Mouse (Mus musculus) monocyte, adult 2 months (primary cell): Measurements from ENCODE around the gene Fat2.

Experiments
- DNase-seq, 2 experiments: peaks; one replicate each; pipeline ENCODE4 v3.0.0; 2022; ENCODE audit warnings: low spot score in 2 of 2, low read depth in 1 of 2

Gene Fat2

GRCm38 (mm10) chr11:55336101-55336891 is at the start of gene Fat2:
Fat2 (minus strand) TSS chr11:55336564.
- DNase-seq, result no peak

GRCm38 (mm10) chr11:55383463-55384045 is 47.2 kb upstream of the Fat2 start:
- DNase-seq, result no peak

DNA sequence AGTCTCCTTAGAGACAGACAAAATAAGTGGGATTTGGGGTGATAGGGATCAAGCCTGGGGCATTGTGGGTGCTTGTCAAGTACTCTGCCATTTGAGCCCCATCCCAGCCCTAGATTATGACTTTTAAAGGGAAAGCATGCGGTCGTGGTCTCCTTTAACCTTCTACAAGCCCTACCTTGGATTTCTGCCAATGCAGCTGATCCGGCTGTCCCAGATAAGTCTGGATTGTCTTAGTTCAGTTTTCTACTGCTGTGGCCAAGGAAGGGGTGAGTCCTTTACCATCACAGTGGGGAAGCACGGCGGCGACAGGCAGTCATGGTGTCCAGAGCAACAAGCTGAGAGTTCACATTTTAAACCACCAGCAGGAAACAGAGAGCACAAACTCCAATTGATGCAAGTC is 44.5 kb upstream of the Fat2 start:
- no peak for DNase-seq

DNA sequence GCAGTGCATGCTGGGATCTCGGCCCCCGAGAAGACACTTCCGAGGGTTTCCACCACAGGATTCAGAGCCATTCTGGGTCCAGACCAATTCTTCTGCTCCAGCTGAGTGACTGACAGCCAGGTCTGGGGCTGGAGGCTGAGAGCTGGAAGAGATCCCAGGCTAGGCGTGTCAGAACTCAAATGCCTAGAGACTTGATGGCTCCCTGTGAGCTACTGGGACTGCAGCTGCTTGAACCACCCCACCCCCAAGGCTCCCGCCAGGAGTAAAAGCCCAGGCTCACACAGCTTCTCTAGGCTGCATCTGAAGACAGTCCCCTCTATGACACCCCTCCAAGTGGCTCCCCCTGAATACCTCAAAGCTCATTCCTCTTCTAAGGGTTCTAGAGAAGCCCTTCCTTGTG is 42.0 kb upstream of the Fat2 start:
- no peak for DNase-seq

- no peak for DNase-seq
Measured at GRCm38 (mm10) chr11:55373838-55374237, 37.5 kb upstream of the Fat2 start.

GRCm38 (mm10) chr11:55373373-55373772 is 37.0 kb upstream of the Fat2 start:
- DNase-seq, result no peak

GRCm38 (mm10) chr11:55372001-55372400 is 35.6 kb upstream of the Fat2 start:
- DNase-seq, result no peak

GRCm38 (mm10) chr11:55369093-55369471 is 32.7 kb upstream of the Fat2 start:
- DNase-seq, result no peak

DNA sequence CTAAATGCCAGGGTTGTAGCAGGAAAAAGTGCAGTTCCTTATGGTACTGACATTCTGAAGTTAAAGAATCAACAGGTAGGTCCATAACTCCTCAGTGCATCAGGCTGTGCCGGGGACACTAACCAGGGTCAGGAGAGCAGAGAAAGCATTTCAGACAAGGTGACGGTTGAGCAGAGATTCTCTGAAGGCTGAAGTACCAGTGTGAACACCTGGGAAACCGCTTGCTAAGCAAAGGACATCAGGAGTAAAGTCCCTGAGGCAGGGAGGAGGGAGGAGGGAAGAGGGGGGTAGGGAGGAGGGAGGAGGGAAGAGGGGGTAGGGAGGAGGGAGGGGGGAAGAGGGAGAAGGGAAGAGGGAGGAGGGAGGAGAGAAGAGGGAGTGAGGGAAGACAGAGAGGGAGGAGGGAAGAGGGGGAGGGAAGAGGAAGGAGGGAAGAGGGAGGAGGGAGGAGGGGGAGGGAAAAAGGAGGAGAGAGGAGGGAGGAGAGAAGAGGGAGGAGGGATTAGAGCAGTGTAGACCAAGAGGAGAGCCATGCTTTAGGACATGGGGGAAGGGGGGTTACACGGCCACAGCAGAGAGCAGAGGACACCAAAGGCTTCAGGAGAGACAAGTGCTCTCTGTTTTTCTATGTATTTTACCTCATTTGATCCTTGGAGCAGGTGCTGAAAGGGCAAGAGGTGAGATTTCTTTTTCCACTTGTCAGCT is 32.2 kb upstream of the Fat2 start:
- no peak for DNase-seq

- DNase-seq, result no peak
Measured at GRCm38 (mm10) chr11:55367783-55368182, 31.4 kb upstream of the Fat2 start.

- DNase-seq, result no peak
Measured at GRCm38 (mm10) chr11:55365840-55366239, 29.5 kb upstream of the Fat2 start.

GRCm38 (mm10) chr11:55365242-55365641 is 28.9 kb upstream of the Fat2 start:
- no peak for DNase-seq

GRCm38 (mm10) chr11:55364662-55365061 is 28.3 kb upstream of the Fat2 start:
- DNase-seq, result no peak

DNA sequence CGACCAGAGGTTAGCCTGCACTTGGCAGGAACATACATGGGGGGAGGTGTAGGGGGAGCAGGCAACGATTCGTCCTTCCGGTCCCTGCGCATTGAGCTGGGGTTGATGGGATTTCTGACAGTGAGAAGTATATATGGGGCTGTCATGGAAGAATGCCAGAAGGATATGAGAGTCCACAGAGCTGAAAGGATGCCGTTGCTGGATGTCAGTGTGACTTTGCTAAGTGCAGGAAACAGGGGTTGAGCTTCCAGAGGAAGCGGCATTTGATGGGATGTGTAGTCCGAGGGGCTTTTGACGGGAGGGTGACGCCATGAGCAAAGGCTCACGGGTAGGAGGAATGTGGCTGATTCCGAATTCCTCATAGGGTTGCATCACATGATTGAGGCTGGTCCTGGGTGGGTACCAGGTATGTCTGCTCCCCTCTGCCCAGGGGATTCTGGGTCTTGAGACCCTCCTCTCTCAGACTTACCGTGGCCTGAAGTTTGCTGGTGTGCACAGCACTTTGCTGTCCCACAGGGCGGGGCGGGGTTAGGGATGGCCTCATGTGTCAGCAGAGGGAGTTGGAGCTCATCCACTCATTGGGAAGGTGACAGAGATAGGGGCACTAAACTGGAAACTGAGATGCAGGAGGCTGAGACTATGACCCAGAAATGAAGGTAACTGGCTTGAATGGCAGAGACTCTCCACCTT is 21.9 kb upstream of the Fat2 start:
- DNase-seq, result no peak

GRCm38 (mm10) chr11:55356846-55357245 is 20.5 kb upstream of the Fat2 start:
- no peak for DNase-seq

GRCm38 (mm10) chr11:55341961-55342371 is 5.6 kb upstream of the Fat2 start:
- DNase-seq, result no peak

GRCm38 (mm10) chr11:55340789-55341188 is 4.4 kb upstream of the Fat2 start:
- DNase-seq, result peak in 1 of 2 experiments; percentile 12

GRCm38 (mm10) chr11:55337032-55337769 is 837 bp upstream of the Fat2 start:
- no peak for DNase-seq

GRCm38 (mm10) chr11:55335314-55336076 is 869 bp downstream of the Fat2 start:
- DNase-seq, result no peak

GRCm38 (mm10) chr11:55334545-55334944 is 1.8 kb downstream of the Fat2 start:
- no peak for DNase-seq
